Mouse (Mus musculus): ENCODE measurements around the gene Ntrk2. TPM values are rescaled to one million over a fixed set of nuclear protein-coding genes. Genes with fewer than 3 reads are reported as not detected.

Ntrk2 gene
- polyA plus RNA-seq, 1 experiment from 2014 or later = 102 TPM

GRCm38 (mm10) chr13:59173840-59174239 is 367.5 kb downstream of the Ntrk2 start:
- Histone ChIP-seq H3K4me2 (ENCODE audit: low read length) (no peak overlapping the region), H3K9me3 (ENCODE audit: control insufficient read depth, low read length) (no peaks in the 10 kb centered on the region), H3K27me3 (replicated peaks; ENCODE audit: control insufficient read depth, insufficient read depth, low read length) (no peaks in the 10 kb centered on the region), H3K27ac (ENCODE audit: low read length) (no peak overlapping the region), H3K4me3 (replicated peaks; ENCODE audit: low read length) (no peak overlapping the region), H3K4me1 (replicated peaks; ENCODE audit: control insufficient read depth, insufficient read depth, low read length) (peaks cover 6% of the 10 kb centered on the region), H3K36me3 (ENCODE audit: control insufficient read depth, insufficient read depth) (no peaks in the 10 kb centered on the region), H3K9ac (replicated peaks; ENCODE audit: low read depth, low read length) (no peak overlapping the region)
- ATAC-seq = no peak
- 85% methylated on average over 8 of the region's 8 CpGs for WGBS

- no peak overlapping the region for H3K4me3 ChIP-seq (replicated peaks; ENCODE audit: low read length)
- WGBS = 69% methylated on average over 3 of the region's 3 CpGs
Measured at GRCm38 (mm10) chr13:59176021-59176420, 369.7 kb downstream of the Ntrk2 start.

GRCm38 (mm10) chr13:59176485-59176884 is 370.1 kb downstream of the Ntrk2 start:
- Histone ChIP-seq H3K9ac (replicated peaks; ENCODE audit: low read depth, low read length) (no peak overlapping the region), H3K27me3 (replicated peaks; ENCODE audit: control insufficient read depth, insufficient read depth, low read length) (no peaks in the 10 kb centered on the region), H3K36me3 (ENCODE audit: control insufficient read depth, insufficient read depth) (no peaks in the 10 kb centered on the region), H3K4me2 (ENCODE audit: low read length) (no peak overlapping the region), H3K4me1 (replicated peaks; ENCODE audit: control insufficient read depth, insufficient read depth, low read length) (peaks cover 18% of the 10 kb centered on the region), H3K4me3 (replicated peaks; ENCODE audit: low read length) (no peak overlapping the region), H3K9me3 (ENCODE audit: control insufficient read depth, low read length) (no peaks in the 10 kb centered on the region), H3K27ac (ENCODE audit: low read length) (no peak overlapping the region)
- 62% methylated on average over 9 of the region's 9 CpGs for WGBS
- ATAC-seq = no peak

More at GRCm38 (mm10) chr13:59176021-59176420, 369.7 kb downstream of the Ntrk2 start:
- Histone ChIP-seq H3K9ac (replicated peaks; ENCODE audit: low read depth, low read length) (no peak overlapping the region), H3K9me3 (ENCODE audit: control insufficient read depth, low read length) (no peaks in the 10 kb centered on the region), H3K27ac (ENCODE audit: low read length) (no peak overlapping the region), H3K27me3 (replicated peaks; ENCODE audit: control insufficient read depth, insufficient read depth, low read length) (no peaks in the 10 kb centered on the region), H3K4me1 (replicated peaks; ENCODE audit: control insufficient read depth, insufficient read depth, low read length) (peaks cover 13% of the 10 kb centered on the region), H3K4me2 (ENCODE audit: low read length) (no peak overlapping the region), H3K36me3 (ENCODE audit: control insufficient read depth, insufficient read depth) (no peaks in the 10 kb centered on the region)
- no peak for ATAC-seq

- Histone ChIP-seq H3K9me3 (ENCODE audit: control insufficient read depth, low read length) (no peaks in the 10 kb centered on the region), H3K4me3 (replicated peaks; ENCODE audit: low read length) (no peak overlapping the region), H3K9ac (replicated peaks; ENCODE audit: low read depth, low read length) (no peak overlapping the region), H3K4me2 (ENCODE audit: low read length) (no peak overlapping the region), H3K36me3 (ENCODE audit: control insufficient read depth, insufficient read depth) (no peaks in the 10 kb centered on the region), H3K4me1 (replicated peaks; ENCODE audit: control insufficient read depth, insufficient read depth, low read length) (peaks cover 20% of the 10 kb centered on the region), H3K27me3 (replicated peaks; ENCODE audit: control insufficient read depth, insufficient read depth, low read length) (no peaks in the 10 kb centered on the region), H3K27ac (ENCODE audit: low read length) (no peak overlapping the region)
- ATAC-seq = no peak
- WGBS = 62% methylated on average over 9 of the region's 9 CpGs
Measured at GRCm38 (mm10) chr13:59177003-59177402, 370.6 kb downstream of the Ntrk2 start.

- ATAC-seq = no peak
- H3K36me3 ChIP-seq (ENCODE audit: control insufficient read depth, insufficient read depth) = no peaks in the 10 kb centered on the region
- H3K4me2 ChIP-seq (ENCODE audit: low read length) = no peak overlapping the region
- no peaks in the 10 kb centered on the region for H3K9me3 ChIP-seq (ENCODE audit: control insufficient read depth, low read length)
- H3K9ac ChIP-seq (replicated peaks; ENCODE audit: low read depth, low read length) = no peak overlapping the region
- 79% methylated on average over 4 of the region's 4 CpGs for WGBS
- no peak overlapping the region for H3K4me3 ChIP-seq (replicated peaks; ENCODE audit: low read length)
- peaks cover 20% of the 10 kb centered on the region for H3K4me1 ChIP-seq (replicated peaks; ENCODE audit: control insufficient read depth, insufficient read depth, low read length)
- peak overlapping the region; percentile 56 for H3K27ac ChIP-seq (ENCODE audit: low read length)
- H3K27me3 ChIP-seq (replicated peaks; ENCODE audit: control insufficient read depth, insufficient read depth, low read length) = no peaks in the 10 kb centered on the region
Measured at GRCm38 (mm10) chr13:59179986-59180385, 373.6 kb downstream of the Ntrk2 start.

GRCm38 (mm10) chr13:59180781-59181180 is 374.4 kb downstream of the Ntrk2 start:
- peaks cover 20% of the 10 kb centered on the region for H3K4me1 ChIP-seq (replicated peaks; ENCODE audit: control insufficient read depth, insufficient read depth, low read length)
- 29% methylated on average over 10 of the region's 10 CpGs for WGBS
- H3K36me3 ChIP-seq (ENCODE audit: control insufficient read depth, insufficient read depth) = no peaks in the 10 kb centered on the region
- no peaks in the 10 kb centered on the region for H3K27me3 ChIP-seq (replicated peaks; ENCODE audit: control insufficient read depth, insufficient read depth, low read length)
- H3K9me3 ChIP-seq (ENCODE audit: control insufficient read depth, low read length) = no peaks in the 10 kb centered on the region
- H3K4me3 ChIP-seq (replicated peaks; ENCODE audit: low read length) = 0 out of 2 replicates have a peak overlapping the region, but pooled peaks have one; percentile 9
- H3K27ac ChIP-seq (ENCODE audit: low read length) = peak overlapping the region; percentile 78
- H3K4me2 ChIP-seq (ENCODE audit: low read length) = peak overlapping the region; percentile 24
- H3K9ac ChIP-seq (replicated peaks; ENCODE audit: low read depth, low read length) = no peak overlapping the region
- peak; percentile 62 for ATAC-seq

GRCm38 (mm10) chr13:59181188-59181947 is 375.0 kb downstream of the Ntrk2 start:
- Histone ChIP-seq H3K4me3 (replicated peaks; ENCODE audit: low read length) (no peak overlapping the region), H3K36me3 (ENCODE audit: control insufficient read depth, insufficient read depth) (no peaks in the 10 kb centered on the region), H3K4me2 (ENCODE audit: low read length) (peak overlapping the region; percentile 24), H3K4me1 (replicated peaks; ENCODE audit: control insufficient read depth, insufficient read depth, low read length) (peaks cover 20% of the 10 kb centered on the region), H3K9ac (replicated peaks; ENCODE audit: low read depth, low read length) (no peak overlapping the region), H3K9me3 (ENCODE audit: control insufficient read depth, low read length) (no peaks in the 10 kb centered on the region), H3K27me3 (replicated peaks; ENCODE audit: control insufficient read depth, insufficient read depth, low read length) (no peaks in the 10 kb centered on the region), H3K27ac (ENCODE audit: low read length) (peak overlapping the region; percentile 78)
- WGBS = 48% methylated on average over 16 of the region's 16 CpGs
- no peak; the same call in 1 of the 2 replicates for ATAC-seq

- 50% methylated on average over 5 of the region's 5 CpGs for WGBS
Measured at GRCm38 (mm10) chr13:59182630-59183029, 376.3 kb downstream of the Ntrk2 start.

More at GRCm38 (mm10) chr13:59182630-59183029, 376.3 kb downstream of the Ntrk2 start:
- Histone ChIP-seq H3K27me3 (replicated peaks; ENCODE audit: control insufficient read depth, insufficient read depth, low read length) (no peaks in the 10 kb centered on the region), H3K27ac (ENCODE audit: low read length) (no peak overlapping the region), H3K9ac (replicated peaks; ENCODE audit: low read depth, low read length) (no peak overlapping the region), H3K4me1 (replicated peaks; ENCODE audit: control insufficient read depth, insufficient read depth, low read length) (peaks cover 14% of the 10 kb centered on the region), H3K9me3 (ENCODE audit: control insufficient read depth, low read length) (no peaks in the 10 kb centered on the region), H3K4me3 (replicated peaks; ENCODE audit: low read length) (no peak overlapping the region), H3K36me3 (ENCODE audit: control insufficient read depth, insufficient read depth) (no peaks in the 10 kb centered on the region), H3K4me2 (ENCODE audit: low read length) (no peak overlapping the region)
- ATAC-seq = peak; percentile 52; the same call in 1 of the 2 replicates

All from forebrain, embryonic 16.5 days (tissue).